Mouse (Mus musculus) neutrophil, adult 59 days (primary cell): ENCODE results near the gene Evi5. TPM values are rescaled to one million over a fixed set of nuclear protein-coding genes. Genes with fewer than 3 reads are reported as not detected.

Experiments
- total RNA-seq, 2 experiments: library from RNA; stranded (reverse); gene quantifications; 1 replicate in 1 of 2; 2 replicates in 1 of 2; pipeline ENCODE4 v1.2.4; 2023

Gene Evi5
- 10 to 100 TPM; 35.0 to 36.4 TPM for total RNA-seq

DNA sequence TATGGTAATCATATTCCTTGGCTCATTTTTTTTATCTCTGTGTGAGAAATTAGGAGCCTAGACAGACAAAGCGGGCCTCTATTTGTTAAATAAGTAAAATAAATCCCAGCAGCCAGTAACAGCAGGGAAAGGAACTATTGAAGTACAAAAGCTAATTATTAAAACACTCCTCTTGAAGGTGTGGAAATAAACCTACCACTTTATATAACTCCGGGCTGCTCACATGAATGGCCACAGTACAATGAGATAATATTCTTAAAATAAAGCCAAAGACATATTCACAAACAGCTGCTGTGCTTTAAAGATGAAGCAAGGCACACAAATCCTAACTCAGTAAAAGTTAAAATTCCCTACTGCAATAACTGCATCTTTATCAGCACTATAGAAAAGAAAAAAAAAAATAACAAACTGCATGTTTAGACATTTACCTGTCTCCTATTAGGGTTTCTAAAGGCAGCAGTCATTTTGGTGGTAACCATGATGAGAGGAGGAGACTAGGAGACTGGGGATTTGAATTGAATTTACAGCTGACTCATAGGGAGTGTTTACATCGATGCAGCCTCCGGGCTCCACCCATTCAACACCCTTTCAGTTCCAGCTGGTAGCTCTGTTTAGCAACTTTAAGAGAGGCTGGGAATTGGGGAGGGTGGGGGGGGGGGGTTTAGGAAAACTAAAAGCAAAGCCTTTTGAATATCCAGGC lies at the start of gene Evi5:
Gene Evi5 (minus strand): TSS at position 547 of the 700 bp plus-strand sequence.

DNA sequence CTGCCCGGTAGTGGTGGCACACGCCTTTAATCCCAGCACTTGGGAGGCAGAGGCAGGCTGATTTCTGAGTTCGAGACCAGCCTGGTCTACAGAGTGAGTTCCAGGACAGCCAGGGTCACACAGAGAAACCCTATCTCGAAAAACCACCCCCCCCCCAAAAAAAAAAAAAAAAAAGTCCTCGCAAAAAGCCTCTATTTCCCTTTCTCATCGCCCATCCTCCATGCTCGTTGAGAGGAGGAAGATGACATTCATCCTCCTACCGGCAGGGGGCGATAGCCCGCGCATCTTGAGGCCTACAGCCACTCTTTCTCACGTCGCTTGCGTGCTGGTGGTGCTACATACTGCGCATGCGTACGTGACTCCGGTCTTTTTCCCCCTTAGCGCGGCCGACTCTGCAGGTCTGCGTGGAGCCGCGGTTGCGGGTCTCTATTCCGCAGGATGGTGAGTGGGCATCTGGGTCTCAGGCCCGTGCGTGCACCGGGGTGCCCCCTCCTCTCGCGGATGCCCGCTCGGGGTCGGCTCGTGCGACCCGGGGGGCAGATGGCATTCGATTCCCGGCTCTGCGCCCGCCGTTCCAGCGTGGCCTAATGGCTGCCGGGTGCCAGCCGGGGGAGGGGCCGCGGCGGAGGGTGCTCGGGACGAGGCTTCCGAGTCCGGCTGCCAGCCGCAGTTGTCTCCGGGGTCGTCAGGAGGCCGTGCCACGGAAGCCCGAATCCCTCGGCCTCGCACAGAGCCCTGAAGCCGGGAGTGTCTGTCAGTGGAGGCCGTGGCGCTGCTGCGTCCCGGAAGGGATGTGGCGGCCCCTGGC lies 25.5 kb upstream of the Evi5 start, which contains the start of gene Rpl5:
Gene Rpl5 (plus strand): TSS at position 297 of the 808 bp plus-strand sequence.

DNA sequence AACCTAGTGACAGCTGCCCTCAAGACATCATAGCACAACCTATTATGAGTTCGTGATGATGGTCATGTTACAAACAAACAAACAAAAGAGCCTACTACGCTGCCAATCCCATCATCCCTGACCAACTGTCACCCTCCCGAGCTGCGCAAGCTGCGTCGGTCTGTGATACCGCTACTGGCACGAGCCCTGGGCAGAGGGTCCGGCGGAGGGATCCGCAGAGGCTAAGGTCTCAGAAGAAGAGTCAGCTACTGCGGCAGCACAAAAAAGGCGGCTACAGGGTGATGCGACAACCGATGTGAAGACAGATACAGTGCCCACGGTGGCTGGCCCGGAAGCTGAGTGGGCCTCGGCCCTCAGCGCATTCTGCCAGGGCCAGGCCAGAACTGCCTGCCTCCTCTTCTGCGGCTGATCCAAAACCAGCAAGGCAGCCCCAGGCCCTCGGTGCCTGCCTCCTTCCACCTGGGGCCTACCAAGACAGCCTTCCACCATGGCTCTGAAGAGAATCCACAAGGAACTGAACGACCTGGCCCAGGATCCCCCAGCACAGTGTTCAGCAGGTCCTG lies 44.8 kb downstream of the Evi5 start, which contains the start of gene Ube2d2b:
Gene Ube2d2b (plus strand): TSS at position 102 of the 563 bp plus-strand sequence.

DNA sequence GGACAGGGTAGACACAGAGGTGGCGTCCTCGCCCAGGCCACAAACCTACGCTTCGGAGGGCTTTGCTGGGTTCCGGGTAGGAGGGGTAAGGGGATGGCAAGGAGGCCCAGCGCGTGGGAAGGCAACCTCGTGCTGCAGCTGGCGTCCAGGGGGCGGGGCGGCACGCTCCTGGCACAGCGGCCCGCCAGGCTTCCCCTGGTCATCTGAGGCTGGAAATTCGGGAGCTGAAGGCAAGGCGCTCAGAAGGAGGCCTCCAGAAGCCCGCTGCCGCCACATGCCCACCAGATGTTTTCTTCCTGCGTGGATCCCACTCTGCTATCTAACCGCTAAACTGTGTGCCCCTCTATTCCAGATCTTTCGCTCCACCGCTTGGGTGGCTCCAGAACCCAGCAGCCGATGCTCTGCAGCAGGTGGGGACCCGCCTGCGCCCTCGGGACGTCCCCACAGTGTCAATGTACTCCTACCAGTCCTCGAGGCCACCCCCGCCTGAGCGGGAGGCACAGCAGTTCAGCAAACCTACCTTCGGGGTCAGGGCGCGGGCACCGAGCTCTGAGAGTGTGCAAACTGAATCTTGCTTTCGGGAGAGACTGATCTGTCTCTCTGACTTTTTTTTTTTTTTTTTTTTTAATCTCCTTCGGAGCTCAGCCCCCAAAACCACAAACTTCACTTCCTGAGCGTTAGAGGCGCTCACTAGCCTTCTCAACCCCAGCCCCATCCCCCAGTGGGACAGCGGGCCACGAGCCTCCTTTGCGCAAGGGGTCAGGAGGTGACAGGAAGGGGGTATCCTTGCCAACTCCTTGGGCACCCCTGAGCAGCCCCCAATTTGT lies 149.3 kb downstream of the Evi5 start, which contains the start of gene Gfi1:
Gene Gfi1 (minus strand): TSS at position 602 of the 827 bp plus-strand sequence.

Other genes starting within 250 kb of the Evi5 start
- gene Gfi1, start 149.1 kb downstream of the Evi5 start, total RNA-seq = 10 to 100 TPM; 20.5 to 21.1 TPM
- under 1 TPM in 1 of 2 experiments, not detected in 1; 0.20 TPM for gene Ube2d2b, start 45.0 kb downstream of the Evi5 start, total RNA-seq
- gene Rpl5, start 25.4 kb upstream of the Evi5 start, total RNA-seq = 10 to 100 TPM; 28.1 to 37.5 TPM
- 10 to 100 TPM; 20.6 to 27.2 TPM for gene Fam69a, start 112.0 kb upstream of the Evi5 start, total RNA-seq
- gene Mtf2, start 190.6 kb upstream of the Evi5 start, total RNA-seq = 10 to 100 TPM; 33.3 to 39.8 TPM